Mouse (Mus musculus): ENCODE measurements around the gene Hoxd3.

Gene Hoxd3

GRCm38 (mm10) chr2:74678891-74679595 is 32.7 kb upstream of the Hoxd3 start, which contains the start of gene Hoxd11:
TSS of gene Hoxd11 (plus strand) at chr2:74679557.
- in situ Hi-C loops (cut with MboI, MseI) = no loop called here

DNA sequence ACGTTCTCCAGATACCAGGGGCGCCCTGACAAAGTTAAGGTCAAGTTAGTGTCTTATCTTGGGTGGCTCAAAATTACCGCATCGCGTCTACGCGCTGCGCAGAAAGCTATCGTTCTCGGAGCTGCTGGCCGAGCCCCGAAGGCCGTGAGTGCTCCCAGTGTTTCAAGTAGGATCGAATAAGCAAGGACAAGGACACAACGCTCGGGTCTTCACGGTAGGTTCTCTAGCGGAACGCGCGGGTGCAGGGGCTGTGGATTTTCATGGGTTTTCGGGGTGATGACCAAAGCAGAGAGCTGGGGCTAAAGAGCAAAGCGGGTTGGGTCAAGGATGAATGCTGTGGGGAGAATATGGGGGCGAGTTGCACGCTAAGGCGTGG is 32.1 kb upstream of the Hoxd3 start:
- in situ Hi-C loops (cut with MboI, MseI) = no loop called here

GRCm38 (mm10) chr2:74679980-74680379 is 31.7 kb upstream of the Hoxd3 start:
- in situ Hi-C loops (cut with MboI, MseI) = loop anchor here (10.0 kb wide), 1 partner anchor 1095 kb away; the partner anchor contains the start of gene Chrna1

DNA sequence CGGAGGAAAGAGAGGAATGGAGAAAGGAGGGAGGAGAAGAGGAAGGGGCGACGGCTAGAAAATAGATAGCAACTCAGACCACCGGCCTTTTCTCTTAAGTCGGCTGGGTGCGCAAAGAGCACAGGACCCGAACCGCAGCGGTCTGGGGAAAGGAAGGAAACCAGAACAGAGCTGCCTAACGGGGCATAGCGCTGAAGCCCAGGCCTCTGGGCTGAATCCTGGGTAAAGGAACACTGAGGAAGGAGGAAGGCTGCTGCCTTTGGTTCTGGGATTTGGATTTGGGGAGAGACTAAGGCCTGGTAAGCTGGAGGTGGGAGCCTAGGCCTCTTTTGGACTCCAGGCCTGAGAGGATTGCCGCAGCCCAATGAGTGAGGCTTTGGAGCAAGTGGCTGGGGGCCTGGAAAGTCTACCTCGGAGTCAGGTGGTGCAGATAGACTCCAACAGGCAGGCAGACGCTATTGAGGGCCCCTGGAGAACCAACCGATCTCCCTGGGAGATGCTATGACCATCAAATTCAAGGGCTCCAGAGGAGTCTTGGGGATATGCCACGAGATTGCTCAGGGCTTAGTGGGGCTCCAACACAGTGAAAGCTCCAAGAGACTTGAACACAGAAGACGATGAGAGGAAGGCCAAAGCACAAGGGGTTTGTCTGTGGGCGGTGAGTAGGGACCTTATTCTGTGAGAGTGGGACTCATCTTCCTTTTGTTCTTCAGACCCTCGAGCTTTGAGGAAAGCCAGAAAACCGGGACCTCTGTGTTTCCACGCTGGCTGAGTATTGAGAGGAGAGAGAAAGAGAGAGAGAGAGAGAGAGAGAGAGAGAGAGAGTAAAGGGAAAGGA is 30.9 kb upstream of the Hoxd3 start:
- in situ Hi-C loops (cut with MboI, MseI) = loop anchor here (10.0 kb wide), 1 partner anchor 1096 kb away; the partner anchor contains the start of gene Chrna1

- in situ Hi-C loops (cut with MboI, MseI) = loop anchor here (10.0 kb wide), 1 partner anchor 1097 kb away; the partner anchor contains the start of gene Chrna1
These were observed 29.9 kb upstream of the Hoxd3 start for GRCm38 (mm10) chr2:74681594-74682531.

- in situ Hi-C loops (cut with MboI, MseI) = loop anchor here (10.0 kb wide), 1 partner anchor 1098 kb away; the partner anchor contains the start of gene Chrna1
These were observed 28.9 kb upstream of the Hoxd3 start for GRCm38 (mm10) chr2:74682796-74683195.

DNA sequence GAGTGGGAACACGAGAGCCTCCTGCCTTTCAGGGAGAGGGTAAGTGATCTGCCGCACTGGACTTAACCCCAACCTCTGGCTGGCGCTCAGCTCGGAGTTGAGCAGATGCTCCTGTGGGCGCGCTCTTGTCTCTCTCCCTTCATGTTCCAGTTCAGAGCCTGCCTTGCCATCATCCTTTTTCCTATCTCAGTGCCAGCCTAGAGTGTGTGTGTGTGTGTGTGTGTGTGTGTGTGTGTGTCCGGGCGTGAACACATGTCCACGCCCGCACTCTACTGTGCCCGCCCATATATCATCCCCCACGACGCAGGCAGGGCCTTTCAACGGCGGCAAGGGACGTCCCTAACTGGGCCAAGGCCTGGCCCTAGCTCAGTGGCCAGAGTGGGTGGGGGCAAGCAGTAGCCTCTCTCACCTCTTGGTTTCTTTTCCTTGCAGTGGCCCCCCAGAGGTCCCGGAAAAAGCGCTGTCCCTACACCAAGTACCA is 28.2 kb upstream of the Hoxd3 start:
- in situ Hi-C loops (cut with MboI, MseI) = loop anchor here (10.0 kb wide), 1 partner anchor 1099 kb away; the partner anchor contains the start of gene Chrna1

DNA sequence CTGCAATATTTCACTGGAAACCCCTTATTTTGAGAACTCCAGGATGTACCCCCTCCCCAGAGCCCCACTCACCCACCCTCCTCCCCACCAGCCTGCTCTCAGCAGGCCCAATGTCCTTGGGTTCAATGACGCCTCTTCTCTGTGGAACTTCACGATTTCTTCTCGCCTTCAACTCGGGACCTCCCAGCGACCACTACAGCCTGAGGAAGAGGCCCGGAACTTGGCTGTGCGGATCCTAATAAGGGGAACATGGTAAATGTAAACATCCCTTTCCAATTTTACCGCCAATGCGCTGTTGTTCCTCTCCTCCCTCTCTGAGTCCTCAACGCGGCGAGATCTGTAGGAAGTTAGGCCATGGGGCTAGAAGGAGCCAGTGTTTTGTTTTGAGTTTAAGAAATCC is 27.6 kb upstream of the Hoxd3 start:
- in situ Hi-C loops (cut with MboI, MseI) = loop anchor here (10.0 kb wide), 1 partner anchor 1099 kb away; the partner anchor contains the start of gene Chrna1

DNA sequence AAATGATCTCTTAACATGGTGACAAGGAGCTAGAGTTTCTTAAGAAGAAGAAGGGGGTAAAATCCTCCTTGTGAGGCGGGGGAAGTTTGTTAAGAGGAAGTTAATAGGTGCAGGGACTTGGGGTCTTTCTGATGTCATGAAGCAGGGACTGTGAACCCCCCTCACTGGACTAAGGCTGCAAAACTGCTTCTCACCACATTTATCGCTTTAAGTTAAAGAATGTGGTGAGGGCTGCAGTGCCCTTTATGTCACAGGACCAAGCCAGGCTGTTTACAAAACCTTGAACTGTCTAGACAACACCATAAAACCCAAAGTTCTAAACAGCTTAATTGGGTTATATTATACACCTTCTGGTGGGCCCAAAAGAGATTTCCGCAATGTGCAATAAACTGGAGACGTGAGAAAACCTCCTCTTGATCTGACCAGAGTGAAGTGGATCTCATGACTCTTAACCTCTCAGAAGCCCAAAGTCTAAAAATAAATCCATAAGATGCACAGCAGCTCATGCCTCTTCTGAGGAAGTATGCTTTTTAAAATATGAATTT is 26.6 kb upstream of the Hoxd3 start:
- in situ Hi-C loops (cut with MboI, MseI) = loop anchor here (10.0 kb wide), 1 partner anchor 1100 kb away; the partner anchor contains the start of gene Chrna1

DNA sequence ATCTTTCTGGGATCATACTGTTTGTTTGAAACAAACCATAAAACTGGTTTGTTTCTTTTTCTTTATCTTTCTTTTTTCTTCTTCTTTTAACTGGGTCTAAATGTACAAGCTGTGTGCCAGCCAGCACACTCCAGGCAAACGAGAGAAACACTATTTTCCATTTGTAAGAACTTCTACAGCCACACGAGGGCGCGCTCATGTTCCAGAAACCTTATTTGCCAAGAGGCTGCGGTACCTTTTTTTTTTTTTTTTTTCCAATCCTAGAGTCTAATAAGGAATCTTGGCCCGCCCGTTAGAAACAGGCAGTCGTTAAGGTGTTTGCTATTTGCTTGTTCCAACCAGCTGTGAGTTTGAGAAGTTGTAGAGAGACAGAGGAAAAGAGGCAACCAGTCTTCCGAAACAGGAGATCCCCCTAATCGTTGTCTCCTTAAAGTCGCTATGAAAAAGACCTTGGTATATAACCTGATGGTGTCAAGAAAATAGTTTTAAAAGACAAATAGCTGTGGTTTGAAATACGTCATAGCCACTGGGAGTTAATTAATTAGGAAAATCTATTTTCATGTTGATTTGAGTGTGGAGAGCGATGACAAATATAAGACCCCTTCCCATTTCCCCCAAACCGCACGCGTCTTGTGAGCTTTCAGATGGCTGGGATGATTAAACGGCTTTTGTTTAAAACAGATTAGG is 25.3 kb upstream of the Hoxd3 start:
- in situ Hi-C loops (cut with MboI, MseI) = loop anchor here (10.0 kb wide), 1 partner anchor 1102 kb away; the partner anchor contains the start of gene Chrna1

- in situ Hi-C loops (cut with MboI, MseI) = loop anchor here (10.0 kb wide), 1 partner anchor 1102 kb away; the partner anchor contains the start of gene Chrna1
These were observed 24.6 kb upstream of the Hoxd3 start for GRCm38 (mm10) chr2:74686988-74687697.

DNA sequence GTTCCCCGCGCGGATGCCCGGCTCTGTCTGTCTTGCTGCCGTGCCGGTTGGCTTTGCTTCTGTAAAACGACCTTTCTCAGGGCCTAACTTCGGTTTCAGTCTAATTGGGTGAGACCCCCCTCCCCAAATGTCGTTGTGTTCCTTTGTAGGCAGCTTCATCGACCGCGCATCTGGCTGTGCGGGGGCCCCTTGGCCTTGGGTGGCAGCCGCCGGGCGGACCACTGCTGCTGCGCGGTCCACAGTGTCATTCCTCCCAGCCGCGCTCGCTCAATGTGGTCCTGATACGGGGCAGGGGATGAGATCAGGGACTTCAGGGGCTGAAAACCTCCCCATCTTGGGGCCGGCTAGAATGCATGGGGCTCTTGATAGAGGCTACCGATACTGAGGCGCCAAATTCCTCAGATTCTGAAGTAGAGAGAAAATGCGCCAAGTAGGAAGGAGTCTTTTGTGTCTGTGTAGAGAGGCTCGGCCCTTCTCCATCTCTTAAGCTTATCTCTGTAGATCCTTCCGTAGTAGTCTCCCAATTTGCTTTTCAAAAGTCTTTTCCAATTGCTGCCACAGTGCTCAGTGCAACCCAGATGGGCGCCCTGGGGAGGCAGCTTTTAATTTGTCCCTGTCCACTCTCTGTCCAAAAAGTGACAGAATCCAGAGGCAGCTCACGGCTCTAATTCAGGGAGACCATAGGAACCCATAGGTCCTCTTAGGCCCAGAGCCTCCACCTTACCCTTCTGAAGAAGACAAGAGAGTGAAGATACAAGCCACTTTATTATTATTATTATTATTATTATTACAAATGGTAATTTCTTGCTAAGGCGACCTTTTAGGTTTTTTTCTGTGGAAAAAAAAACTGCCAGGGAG is 23.8 kb upstream of the Hoxd3 start:
- in situ Hi-C loops (cut with MboI, MseI) = loop anchor here (10.0 kb wide), 1 partner anchor 1103 kb away; the partner anchor contains the start of gene Chrna1

DNA sequence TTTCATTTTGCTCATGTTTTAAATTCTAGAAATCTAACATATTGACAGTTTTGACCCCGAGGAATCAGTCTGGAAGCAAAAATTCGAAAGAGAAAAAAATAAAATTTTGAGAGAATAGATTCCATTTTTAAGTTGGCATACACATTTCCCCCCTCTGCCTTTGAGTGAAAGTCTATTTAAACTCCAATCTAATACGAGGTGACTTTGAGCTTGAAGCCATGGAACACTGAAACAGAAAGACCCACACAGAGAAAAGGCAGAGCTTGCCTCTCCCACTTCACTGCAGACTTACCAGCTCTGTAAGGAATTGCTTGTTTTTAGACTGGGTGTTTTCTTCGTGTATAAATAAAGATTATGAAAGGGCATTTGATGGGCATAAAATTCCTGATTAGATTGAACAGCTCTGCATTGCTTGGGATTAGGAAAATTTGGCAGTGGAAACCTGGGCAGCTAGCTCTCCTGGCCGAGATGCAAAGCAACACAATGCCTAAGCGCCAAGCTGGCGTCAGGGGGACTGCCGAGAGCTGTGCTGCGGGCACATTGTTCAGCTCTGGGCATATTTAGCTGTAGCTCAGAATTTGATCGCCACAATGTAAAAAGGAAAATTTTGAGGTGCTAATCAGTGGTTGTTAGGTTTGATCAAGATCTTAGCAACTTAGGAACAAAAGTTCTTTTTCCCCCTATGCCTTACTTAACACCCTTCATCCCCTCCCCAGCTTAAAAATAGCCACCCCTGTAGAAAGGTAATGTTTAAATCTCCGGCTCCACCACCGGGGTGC is 22.7 kb upstream of the Hoxd3 start:
- in situ Hi-C loops (cut with MboI, MseI) = loop anchor here (10.0 kb wide), 1 partner anchor 1104 kb away; the partner anchor contains the start of gene Chrna1

- in situ Hi-C loops (cut with MboI, MseI) = loop anchor here (5.0 to 10.0 kb wide), 3 partner anchors 48 to 1105 kb away; partner anchors contain the start of gene Chrna1
These were observed 22.0 kb upstream of the Hoxd3 start for GRCm38 (mm10) chr2:74689574-74690337.

DNA sequence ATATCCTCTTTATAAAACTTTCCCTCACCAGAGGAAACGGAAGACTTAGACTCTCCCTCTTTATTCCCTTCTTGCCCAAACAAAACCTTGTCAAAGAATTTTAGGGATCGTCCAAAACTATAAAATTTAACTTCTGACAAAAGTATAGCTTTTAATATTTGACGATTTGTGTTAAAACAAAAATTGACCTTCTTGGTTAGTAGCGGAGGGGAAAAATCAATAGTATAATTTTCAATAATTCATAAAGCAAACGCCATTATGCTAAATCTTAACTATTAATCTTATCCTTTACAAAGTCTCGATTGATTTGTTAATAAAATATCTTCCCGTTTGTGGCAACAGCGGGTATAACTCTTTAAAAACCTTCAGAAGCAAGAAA is 21.4 kb upstream of the Hoxd3 start:
- in situ Hi-C loops (cut with MboI, MseI) = loop anchor here (5.0 to 10.0 kb wide), 2 partner anchors 47 to 904 kb away; no protein-coding TSS in a partner anchor
